Mouse (Mus musculus) forebrain, postnatal 0 days (tissue): ENCODE data around the gene Zbtb37. TPM values are rescaled to one million over a fixed set of nuclear protein-coding genes. Genes with fewer than 3 reads are reported as not detected.

ENCODE experiments used
- ATAC-seq: fragments of 200-750 bp; cut with Nextera tagmentation; 2 replicates; pipeline ENCODE4 v1.8.0; 2017; ENCODE audit warnings: mild to moderate bottlenecking, moderate library complexity
- DNase-seq: peaks from one replicate; pipeline ENCODE4 v3.0.0-alpha.2; 2015
- H3K27ac ChIP-seq: fragments of 300-500 bp; sonication (generic); 2 replicates; pipeline ENCODE4 v1.5.1; 2014; ENCODE audit warnings: low read depth, mild to moderate bottlenecking, antibody characterized with exemption, low read length, moderate library complexity, mixed read lengths
- H3K27me3 ChIP-seq: fragments of 300-500 bp; sonication (generic); 2 replicates; pipeline ENCODE4 v1.6.1; 2014; ENCODE audit warnings: mild to moderate bottlenecking, low read length, mixed read lengths; ENCODE audit not compliant: insufficient read depth
- H3K36me3 ChIP-seq: fragments of 300-500 bp; sonication (generic); 2 replicates; pipeline ENCODE4 v1.6.1; 2014; ENCODE audit warnings: mild to moderate bottlenecking, moderate library complexity; ENCODE audit not compliant: insufficient read depth
- H3K4me1 ChIP-seq: fragments of 300-500 bp; sonication (generic); 2 replicates; pipeline ENCODE4 v1.6.1; 2014; ENCODE audit warnings: antibody characterized with exemption; ENCODE audit not compliant: insufficient read depth
- H3K4me2 ChIP-seq: fragments of 300-500 bp; sonication (generic); 2 replicates; pipeline ENCODE4 v1.6.1; 2014; ENCODE audit warnings: low read depth, mild to moderate bottlenecking, moderate library complexity
- H3K4me3 ChIP-seq: fragments of 300-500 bp; sonication (generic); 2 replicates; pipeline ENCODE4 v1.5.1; 2014; ENCODE audit warnings: low read depth, low read length, mixed read lengths
- H3K9ac ChIP-seq: fragments of 300-500 bp; sonication (generic); 2 replicates; pipeline ENCODE4 v1.6.1; 2014; ENCODE audit warnings: mild to moderate bottlenecking
- H3K9me3 ChIP-seq: fragments of 300-500 bp; sonication (generic); 2 replicates; pipeline ENCODE4 v1.6.1; 2016; ENCODE audit warnings: low read length
- CTCF ChIP-seq: sonication (generic); IDR thresholded peaks from 2 replicates; pipeline ENCODE4 v1.5.1; 2016; ENCODE audit warnings: antibody characterized with exemption, control low read depth, low read depth
- WGBS: fragments of 180-500 bp; shearing (Covaris S2); extraction: QIAGEN DNeasy Blood & Tissue Kit; methylation state at CpG from one replicate; pipeline ENCODE4 v1.1.7; 2014; 5-methylcytosine and 5-hydroxymethylcytosine counted together
- polyA plus RNA-seq: library from polyadenylated mRNA; unstranded; fragments of >200 nt; fragmentation: Nextera tagmentation; extraction: Ambion mirVana; gene quantifications from 2 replicates; pipeline ENCODE4 v1.2.1, GENCODE M21; 2015
- total RNA-seq: library from RNA; depleted of rRNA; stranded (reverse); fragments of >200 nt; gene quantifications from 2 replicates; pipeline ENCODE4 v1.2.3, GENCODE M21; 2014; rRNA removed

Gene Zbtb37
- total and polyA plus RNA-seq, 2 experiments from 2014 or later, result 7.9 to 30.2 TPM

GRCm38 (mm10) chr1:160980021-160980420, 54.6 kb downstream of the Zbtb37 start:
- Histone ChIP-seq H3K4me1 (no peaks in the 10 kb centered on the region), H3K4me3 (no peak overlapping the region), H3K36me3 (peaks cover 6% of the 10 kb centered on the region), H3K27me3 (no peaks in the 10 kb centered on the region), H3K4me2 (no peak overlapping the region), H3K27ac (no peak overlapping the region), H3K9me3 (no peaks in the 10 kb centered on the region), H3K9ac (no peak overlapping the region)
- no peak for TF ChIP-seq CTCF
- DNase-seq, result no peak
- ATAC-seq, result no peak
- 91% methylated on average over 5 of the region's 5 CpGs for WGBS

- no peaks in the 10 kb centered on the region for H3K9me3 ChIP-seq
- ATAC-seq (no peak), DNase-seq (no peak)
- H3K27ac ChIP-seq, result no peak within 1 kb of the TSS
- H3K27me3 ChIP-seq, result no peaks in the 10 kb centered on the region
- H3K9ac ChIP-seq, result no peak within 1 kb of the TSS
- WGBS, result 96% methylated on average over 4 of the region's 4 CpGs
- H3K36me3 ChIP-seq, result peaks cover 6% of the 10 kb centered on the region
- H3K4me2 ChIP-seq, result no peak within 1 kb of the TSS
- no peak within 1 kb of the TSS for H3K4me3 ChIP-seq
- no peak for TF ChIP-seq CTCF
- H3K4me1 ChIP-seq, result no peaks in the 10 kb centered on the region
Observed at GRCm38 (mm10) chr1:160978071-160978735, 56.4 kb downstream of the Zbtb37 start, which contains the start of gene Serpinc1. Gene Serpinc1 (plus strand): TSS chr1:160978585.

GRCm38 (mm10) chr1:160968643-160969042, 66.0 kb downstream of the Zbtb37 start:
- no peak overlapping the region for H3K27ac ChIP-seq
- no peaks in the 10 kb centered on the region for H3K9me3 ChIP-seq
- H3K36me3 ChIP-seq, result peaks cover 45% of the 10 kb centered on the region
- no peak overlapping the region for H3K4me3 ChIP-seq
- no peaks in the 10 kb centered on the region for H3K4me1 ChIP-seq
- H3K9ac ChIP-seq, result no peak overlapping the region
- ATAC-seq (no peak), DNase-seq (no peak)
- no peak for TF ChIP-seq CTCF
- H3K27me3 ChIP-seq, result no peaks in the 10 kb centered on the region
- WGBS, result 86% methylated on average over 5 of the region's 5 CpGs
- H3K4me2 ChIP-seq, result no peak overlapping the region

GRCm38 (mm10) chr1:160967268-160967667, 67.4 kb downstream of the Zbtb37 start:
- no peak overlapping the region for H3K9ac ChIP-seq
- H3K4me3 ChIP-seq, result no peak overlapping the region
- 87% methylated on average over 1 of the region's 1 CpGs for WGBS
- no peak for TF ChIP-seq CTCF
- ATAC-seq (no peak), DNase-seq (no peak)
- H3K27ac ChIP-seq, result no peak overlapping the region
- no peaks in the 10 kb centered on the region for H3K4me1 ChIP-seq
- no peak overlapping the region for H3K4me2 ChIP-seq
- H3K27me3 ChIP-seq, result no peaks in the 10 kb centered on the region
- peaks cover 57% of the 10 kb centered on the region for H3K36me3 ChIP-seq
- no peaks in the 10 kb centered on the region for H3K9me3 ChIP-seq

- no peak for TF ChIP-seq CTCF
- Histone ChIP-seq H3K36me3 (peaks cover 59% of the 10 kb centered on the region), H3K27ac (no peak overlapping the region), H3K9ac (no peak overlapping the region), H3K27me3 (no peaks in the 10 kb centered on the region), H3K4me3 (no peak overlapping the region), H3K4me2 (no peak overlapping the region), H3K9me3 (no peaks in the 10 kb centered on the region), H3K4me1 (no peaks in the 10 kb centered on the region)
- no peak for DNase-seq
- WGBS, result 88% methylated on average over 7 of the region's 7 CpGs
- ATAC-seq, result no peak
Observed at GRCm38 (mm10) chr1:160963199-160963598, 71.5 kb downstream of the Zbtb37 start.

Other genes starting within 250 kb of the Zbtb37 start
- gene Rabgap1l, start 241.6 kb downstream of the Zbtb37 start, total RNA-seq, result 117 and 140 TPM in 2 replicates
- gene Rabgap1l, start 241.6 kb downstream of the Zbtb37 start, polyA plus RNA-seq, result 19.0 and 27.4 TPM in 2 replicates
- gene Rc3h1, start 128.4 kb downstream of the Zbtb37 start, total RNA-seq, result 14.9 and 20.8 TPM in 2 replicates
- 3.3 and 6.1 TPM in 2 replicates for gene Rc3h1, start 128.4 kb downstream of the Zbtb37 start, polyA plus RNA-seq
- gene Serpinc1, start 56.3 kb downstream of the Zbtb37 start, total RNA-seq, result 0.10 and 0.15 TPM in 2 replicates
- gene Serpinc1, start 56.3 kb downstream of the Zbtb37 start, polyA plus RNA-seq, result 1.2 and 2.3 TPM in 2 replicates
- 25.8 and 27.7 TPM in 2 replicates for gene Dars2, start 35.8 kb upstream of the Zbtb37 start, total RNA-seq
- 28.9 and 29.3 TPM in 2 replicates for gene Dars2, start 35.8 kb upstream of the Zbtb37 start, polyA plus RNA-seq
- 1.7 and 2.6 TPM in 2 replicates for gene Cenpl, start 35.9 kb upstream of the Zbtb37 start, total RNA-seq
- 5.1 and 6.5 TPM in 2 replicates for gene Cenpl, start 35.9 kb upstream of the Zbtb37 start, polyA plus RNA-seq
- 20.5 and 24.1 TPM in 2 replicates for gene Klhl20, start 96.7 kb upstream of the Zbtb37 start, total RNA-seq
- gene Klhl20, start 96.7 kb upstream of the Zbtb37 start, polyA plus RNA-seq, result 8.1 and 12.2 TPM in 2 replicates
- 28.1 and 29.3 TPM in 2 replicates for gene Ankrd45, start 107.8 kb upstream of the Zbtb37 start, total RNA-seq
- gene Ankrd45, start 107.8 kb upstream of the Zbtb37 start, polyA plus RNA-seq, result 25.0 and 33.2 TPM in 2 replicates
- gene Tex50, start 124.5 kb upstream of the Zbtb37 start, total RNA-seq, result not detected in 2 replicates
- gene Tex50, start 124.5 kb upstream of the Zbtb37 start, polyA plus RNA-seq, result 0.16 TPM in 1 of 2 replicates, not detected in the other
- gene Prdx6, start 216.4 kb upstream of the Zbtb37 start, total RNA-seq, result 102 and 126 TPM in 2 replicates
- gene Prdx6, start 216.4 kb upstream of the Zbtb37 start, polyA plus RNA-seq, result 203 and 234 TPM in 2 replicates